Mouse (Mus musculus) MEL (cell line): ENCODE measurements at regions not wholly inside any gene's neighbourhood (a gene's known extent, or its start where the extent isn't known, plus 50 kb on each side); places are given as distances from the start of the nearest gene placed in this dataset.

ENCODE experiments used
- DNase-seq: peaks from one replicate; pipeline ENCODE4 v3.0.0; 2011; ENCODE audit warnings: low read depth, low spot score
- H3K27ac ChIP-seq: 2 replicates; pipeline ENCODE4 v1.5.1; 2012; ENCODE audit warnings: low read depth, mild to moderate bottlenecking, control low read depth, low read length, moderate library complexity; ENCODE audit not compliant: control insufficient read depth
- H3K27me3 ChIP-seq, 2 experiments: fragments of 150-350 bp in 1 of 2; sonication (generic) in 1 of 2; 2 replicates each; pipeline ENCODE4 v1.6.1; 2012; ENCODE audit warnings: low read length in 2 of 2, mild to moderate bottlenecking in 2 of 2, improper control_type of control experiment in 1 of 2, moderate library complexity in 1 of 2; ENCODE audit not compliant: insufficient read depth in 2 of 2, control insufficient read depth in 1 of 2
- H3K36me3 ChIP-seq, 2 experiments: 2 replicates each; pipeline ENCODE4 v1.6.1; 2012 to 2014; ENCODE audit warnings: low read length in 2 of 2, improper control_type of control experiment in 1 of 2, inconsistent platforms in 1 of 2, mild to moderate bottlenecking in 1 of 2; ENCODE audit not compliant: insufficient read depth in 2 of 2, control insufficient read depth in 1 of 2
- H3K4me1 ChIP-seq, 2 experiments: fragments of 150-350 bp in 1 of 2; sonication (generic) in 1 of 2; 2 replicates each; pipeline ENCODE4 v1.6.1; 2012; ENCODE audit warnings: low read length in 2 of 2, improper control_type of control experiment in 1 of 2, mild to moderate bottlenecking in 1 of 2; ENCODE audit not compliant: insufficient read depth in 2 of 2, control insufficient read depth in 1 of 2
- H3K4me3 ChIP-seq, 2 experiments: fragments of 150-350 bp in 1 of 2; sonication (generic) in 1 of 2; 2 replicates each; pipeline ENCODE4 v1.5.1; 2012; ENCODE audit warnings: low read depth in 2 of 2, low read length in 2 of 2, mild to moderate bottlenecking in 2 of 2, moderate library complexity in 2 of 2, control low read depth in 1 of 2, improper control_type of control experiment in 1 of 2; ENCODE audit not compliant: control insufficient read depth in 1 of 2, insufficient read depth in 1 of 2
- H3K79me2 ChIP-seq: 2 replicates; pipeline ENCODE4 v1.6.1; 2012; ENCODE audit warnings: mild to moderate bottlenecking, low read length, moderate library complexity; ENCODE audit not compliant: control insufficient read depth, poor library complexity, insufficient read depth
- H3K9ac ChIP-seq: 2 replicates; pipeline ENCODE4 v1.6.1; 2012; ENCODE audit warnings: low read depth, mild to moderate bottlenecking, control low read depth, low read length, moderate library complexity; ENCODE audit not compliant: control insufficient read depth, poor library complexity, severe bottlenecking
- H3K9me3 ChIP-seq: fragments of 150-350 bp; sonication (generic); replicated peaks from 2 replicates; pipeline ENCODE4 v1.6.1; 2012; ENCODE audit warnings: mild to moderate bottlenecking, low read length, improper control_type of control experiment, moderate library complexity; ENCODE audit not compliant: insufficient read depth
- BHLHE40 ChIP-seq: IDR thresholded peaks from 2 replicates; pipeline ENCODE4 v1.6.1; 2012; ENCODE audit warnings: low read depth, mild to moderate bottlenecking, inconsistent platforms, low read length, improper control_type of control experiment, borderline replicate concordance
- CHD1 ChIP-seq: IDR thresholded peaks from 2 replicates; pipeline ENCODE4 v1.6.1; 2012; ENCODE audit warnings: low read depth, mild to moderate bottlenecking, inconsistent platforms, low read length, improper control_type of control experiment
- E2F4 ChIP-seq: IDR thresholded peaks from 2 replicates; pipeline ENCODE4 v1.6.1; 2011; ENCODE audit warnings: low read depth, low read length, improper control_type of control experiment, borderline replicate concordance
- ELF1 ChIP-seq: IDR thresholded peaks from 2 replicates; pipeline ENCODE4 v1.6.1; 2014; ENCODE audit warnings: low read depth, mild to moderate bottlenecking, inconsistent platforms, low read length, improper control_type of control experiment, moderate library complexity
- EP300 ChIP-seq, 2 experiments: IDR thresholded peaks; 2 replicates each; pipeline ENCODE4 v1.6.1; 2011; ENCODE audit warnings: improper control_type of control experiment in 2 of 2, low read length in 2 of 2, low read depth in 1 of 2, mild to moderate bottlenecking in 1 of 2
- ETS1 ChIP-seq: IDR thresholded peaks from 2 replicates; pipeline ENCODE4 v1.6.1; 2012; ENCODE audit warnings: low read depth, mild to moderate bottlenecking, inconsistent platforms, low read length, improper control_type of control experiment, moderate library complexity
- GABPA ChIP-seq: IDR thresholded peaks from 2 replicates; pipeline ENCODE4 v1.6.1; 2012; ENCODE audit warnings: low read depth, mild to moderate bottlenecking, inconsistent platforms, low read length, improper control_type of control experiment, moderate library complexity
- GATA1 ChIP-seq: IDR thresholded peaks from 2 replicates; pipeline ENCODE4 v1.6.1; 2011; ENCODE audit warnings: low read depth, low read length, improper control_type of control experiment
- HCFC1 ChIP-seq: IDR thresholded peaks from 2 replicates; pipeline ENCODE4 v1.6.1; 2012; ENCODE audit warnings: low read depth, mild to moderate bottlenecking, inconsistent platforms, low read length, improper control_type of control experiment, moderate library complexity
- JUND ChIP-seq: IDR thresholded peaks from 2 replicates; pipeline ENCODE4 v1.6.1; 2011; ENCODE audit warnings: low read depth, mild to moderate bottlenecking, improper control_type of control experiment, low read length
- MAFK ChIP-seq: IDR thresholded peaks from 2 replicates; pipeline ENCODE4 v1.6.1; 2011; ENCODE audit warnings: low read depth, mild to moderate bottlenecking, low read length, improper control_type of control experiment, borderline replicate concordance
- MAX ChIP-seq: IDR thresholded peaks from 2 replicates; pipeline ENCODE4 v1.6.1; 2011; ENCODE audit warnings: low read length, improper control_type of control experiment
- MAZ ChIP-seq: IDR thresholded peaks from 2 replicates; pipeline ENCODE4 v1.6.1; 2012; ENCODE audit warnings: low read depth, mild to moderate bottlenecking, inconsistent platforms, low read length, improper control_type of control experiment
- MEF2A ChIP-seq: IDR thresholded peaks from 2 replicates; pipeline ENCODE4 v1.6.1; 2014; ENCODE audit warnings: low read depth, mild to moderate bottlenecking, inconsistent platforms, low read length, improper control_type of control experiment; ENCODE audit not compliant: poor library complexity, insufficient replicate concordance, severe bottlenecking; ENCODE audit errors: extremely low read depth
- MYB ChIP-seq: IDR thresholded peaks from 2 replicates; pipeline ENCODE4 v1.6.1; 2011; ENCODE audit warnings: mild to moderate bottlenecking, low read depth, low read length, improper control_type of control experiment
- POLR2A ChIP-seq, 2 experiments: IDR thresholded peaks; 2 replicates each; pipeline ENCODE4 v1.6.1; 2011 to 2012; ENCODE audit warnings: low read length in 2 of 2, mild to moderate bottlenecking in 2 of 2, control low read depth in 1 of 2, improper control_type of control experiment in 1 of 2, low read depth in 1 of 2, moderate library complexity in 1 of 2; ENCODE audit not compliant: control insufficient read depth in 1 of 2, insufficient read depth in 1 of 2, poor library complexity in 1 of 2
- POLR2AphosphoS2 ChIP-seq: IDR thresholded peaks from 2 replicates; pipeline ENCODE4 v1.6.1; 2011; ENCODE audit warnings: low read length, improper control_type of control experiment
- POLR2AphosphoS5 ChIP-seq: IDR thresholded peaks from 2 replicates; pipeline ENCODE4 v1.6.1; 2012; ENCODE audit warnings: low read depth, borderline replicate concordance, mild to moderate bottlenecking, inconsistent platforms, low read length, moderate library complexity, mixed read lengths
- RAD21 ChIP-seq: IDR thresholded peaks from 2 replicates; pipeline ENCODE4 v1.6.1; 2011; ENCODE audit warnings: mild to moderate bottlenecking, low read depth, low read length, improper control_type of control experiment
- RCOR1 ChIP-seq: IDR thresholded peaks from 2 replicates; pipeline ENCODE4 v1.6.1; 2012; ENCODE audit warnings: low read depth, mild to moderate bottlenecking, inconsistent platforms, low read length, improper control_type of control experiment
- SIN3A ChIP-seq: IDR thresholded peaks from 2 replicates; pipeline ENCODE4 v1.6.1; 2012; ENCODE audit warnings: low read length, improper control_type of control experiment, inconsistent platforms
- SMC3 ChIP-seq: IDR thresholded peaks from 2 replicates; pipeline ENCODE4 v1.6.1; 2011; ENCODE audit warnings: low read depth, low read length, improper control_type of control experiment
- TBP ChIP-seq: IDR thresholded peaks from 2 replicates; pipeline ENCODE4 v1.8.0; 2011; ENCODE audit warnings: low read depth, low read length, improper control_type of control experiment
- UBTF ChIP-seq: IDR thresholded peaks from 2 replicates; pipeline ENCODE4 v1.6.1; 2012; ENCODE audit warnings: low read depth, mild to moderate bottlenecking, inconsistent platforms, low read length, improper control_type of control experiment, moderate library complexity, borderline replicate concordance; ENCODE audit not compliant: insufficient read depth
- USF2 ChIP-seq, 2 experiments: IDR thresholded peaks; 2 replicates each; pipeline ENCODE4 v1.6.1; 2011 to 2012; ENCODE audit warnings: improper control_type of control experiment in 2 of 2, low read length in 2 of 2, borderline replicate concordance in 1 of 2, inconsistent platforms in 1 of 2, low read depth in 1 of 2, mild to moderate bottlenecking in 1 of 2; ENCODE audit not compliant: insufficient read depth in 1 of 2
- ZKSCAN1 ChIP-seq: IDR thresholded peaks from 2 replicates; pipeline ENCODE4 v1.6.1; 2012; ENCODE audit warnings: low read depth, mild to moderate bottlenecking, inconsistent platforms, low read length, improper control_type of control experiment, moderate library complexity

GRCm38 (mm10) chr10:83857794-83858442 lies 135.3 kb downstream of the 1500009L16Rik start:
- H3K79me2 ChIP-seq: no peaks in the 10 kb centered on the region
- no peaks in the 10 kb centered on the region for H3K4me1 ChIP-seq
- H3K9ac ChIP-seq: no peak overlapping the region
- H3K27ac ChIP-seq: no peak overlapping the region
- H3K4me3 ChIP-seq: no peak overlapping the region
- no peaks in the 10 kb centered on the region; a peak in 1 of 4 replicates for H3K27me3 ChIP-seq
- H3K9me3 ChIP-seq: no peaks in the 10 kb centered on the region
- TF ChIP-seq MYB (no peak), USF2 (IDR thresholded peaks at IDR 0.05; ENCODE audit: borderline replicate concordance in 1 of 2, insufficient read depth in 1 of 2, low read depth in 1 of 2, low read length in 2 of 2) (no peak), POLR2AphosphoS2 (no peak), RCOR1 (no peak), MAX (no peak), POLR2AphosphoS5 (no peak), ELF1 (no peak), HCFC1 (no peak)
- H3K36me3 ChIP-seq: no peaks in the 10 kb centered on the region
- DNase-seq: no peak

- no peak for TF ChIP-seq SIN3A
- no peak for TF ChIP-seq POLR2A (IDR thresholded peaks at IDR 0.05; ENCODE audit: control insufficient read depth in 1 of 2, insufficient read depth in 1 of 2, low read depth in 1 of 2, low read length in 2 of 2, poor library complexity in 1 of 2)
- TF ChIP-seq ETS1: no peak
- TF ChIP-seq EP300 (IDR thresholded peaks at IDR 0.05; ENCODE audit: low read depth in 1 of 2, low read length in 2 of 2): no peak
- TF ChIP-seq UBTF: no peak
- TF ChIP-seq TBP: no peak
- no peak for TF ChIP-seq RCOR1
- TF ChIP-seq GATA1: no peak
- H3K9ac ChIP-seq: no peak overlapping the region
Measured at GRCm38 (mm10) chr10:83858689-83859088, 136.0 kb downstream of the 1500009L16Rik start.

DNA sequence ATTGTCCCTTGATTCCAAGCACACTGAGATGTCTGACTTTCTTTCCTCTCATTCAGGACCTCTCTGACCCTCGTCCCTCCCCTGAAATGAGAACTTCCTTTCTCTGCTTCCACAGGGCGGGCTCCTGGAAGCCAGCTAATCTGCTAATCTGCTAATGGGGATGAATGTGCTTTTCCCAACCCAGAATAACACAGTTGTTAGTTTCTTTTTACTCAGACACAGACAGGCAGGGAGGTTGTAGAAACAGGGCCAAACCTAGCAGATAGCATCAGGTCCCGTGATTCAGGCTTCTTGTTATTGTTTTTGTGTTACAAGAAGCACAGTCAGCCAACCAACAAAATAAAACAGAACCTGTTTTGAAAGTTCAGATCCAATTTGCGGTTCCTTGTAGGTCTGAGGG lies 137.0 kb downstream of the 1500009L16Rik start:
- no peaks in the 10 kb centered on the region for H3K27me3 ChIP-seq
- no peak overlapping the region for H3K27ac ChIP-seq
- no peaks in the 10 kb centered on the region for H3K9me3 ChIP-seq
- H3K4me1 ChIP-seq: no peaks in the 10 kb centered on the region
- no peak overlapping the region for H3K9ac ChIP-seq
- H3K36me3 ChIP-seq: no peaks in the 10 kb centered on the region
- no peak overlapping the region for H3K4me3 ChIP-seq
- DNase-seq: no peak
- H3K79me2 ChIP-seq: no peaks in the 10 kb centered on the region
- TF ChIP-seq RAD21: no peak
- no peak for TF ChIP-seq RCOR1
- no peak for TF ChIP-seq BHLHE40
- no peak for TF ChIP-seq GABPA
- TF ChIP-seq MAZ: no peak
- no peak for TF ChIP-seq SMC3
- TF ChIP-seq MEF2A: no peak
- TF ChIP-seq ZKSCAN1: no peak
- no peak for TF ChIP-seq MAFK
- no peak for TF ChIP-seq E2F4
- TF ChIP-seq JUND: no peak
- no peak for TF ChIP-seq CHD1
- TF ChIP-seq POLR2AphosphoS2: no peak
- TF ChIP-seq HCFC1: no peak
- TF ChIP-seq ELF1: no peak

More at GRCm38 (mm10) chr10:83858689-83859088, 136.0 kb downstream of the 1500009L16Rik start:
- no peak overlapping the region for H3K4me3 ChIP-seq
- no peaks in the 10 kb centered on the region; a peak in 1 of 4 replicates for H3K27me3 ChIP-seq
- no peaks in the 10 kb centered on the region for H3K36me3 ChIP-seq
- H3K27ac ChIP-seq: no peak overlapping the region
- H3K4me1 ChIP-seq: no peaks in the 10 kb centered on the region
- H3K9me3 ChIP-seq: no peaks in the 10 kb centered on the region
- DNase-seq: no peak
- H3K79me2 ChIP-seq: no peaks in the 10 kb centered on the region
